Mouse (Mus musculus) CH12.LX (cell line): Measurements from ENCODE around the gene 1700018B08Rik.

Experiments used
- CHD2 ChIP-seq: IDR thresholded peaks from 2 replicates; pipeline ENCODE4 v1.6.1; 2011; ENCODE audit warnings: low read length, improper control_type of control experiment
- CTCF ChIP-seq, 2 experiments: IDR thresholded peaks in 1 of 2; conservative IDR thresholded peaks in 1 of 2; 2 replicates each; pipeline ENCODE4 v1.5.1; 2011 to 2012; ENCODE audit warnings: low read depth in 2 of 2, low read length in 2 of 2, improper control_type of control experiment in 1 of 2, inconsistent platforms in 1 of 2, mild to moderate bottlenecking in 1 of 2, moderate library complexity in 1 of 2
- HCFC1 ChIP-seq: IDR thresholded peaks from 2 replicates; pipeline ENCODE4 v1.6.1; 2012; ENCODE audit warnings: low read depth, mild to moderate bottlenecking, inconsistent platforms, low read length, improper control_type of control experiment
- MAFK ChIP-seq: IDR thresholded peaks from 2 replicates; pipeline ENCODE4 v1.6.1; 2011; ENCODE audit warnings: low read length, improper control_type of control experiment; ENCODE audit not compliant: insufficient replicate concordance
- MAX ChIP-seq: IDR thresholded peaks from 2 replicates; pipeline ENCODE4 v1.6.1; 2011; ENCODE audit warnings: low read length, improper control_type of control experiment
- MXI1 ChIP-seq: IDR thresholded peaks from 2 replicates; pipeline ENCODE4 v1.6.1; 2011; ENCODE audit warnings: mild to moderate bottlenecking, low read depth, low read length, improper control_type of control experiment
- POLR2A ChIP-seq: IDR thresholded peaks from 2 replicates; pipeline ENCODE4 v1.6.1; 2011; ENCODE audit warnings: low read depth, mild to moderate bottlenecking, improper control_type of control experiment, low read length
- TCF12 ChIP-seq: IDR thresholded peaks from 2 replicates; pipeline ENCODE4 v1.6.1; 2014; ENCODE audit warnings: low read depth, mild to moderate bottlenecking, inconsistent platforms, low read length, improper control_type of control experiment
- UBTF ChIP-seq: IDR thresholded peaks from 2 replicates; pipeline ENCODE4 v1.6.1; 2012; ENCODE audit warnings: low read depth, mild to moderate bottlenecking, inconsistent platforms, low read length, improper control_type of control experiment, moderate library complexity
- USF2 ChIP-seq: conservative IDR thresholded peaks from 2 replicates; pipeline ENCODE4 v1.6.1; 2011; ENCODE audit warnings: low read depth, low read length, improper control_type of control experiment

DNA sequence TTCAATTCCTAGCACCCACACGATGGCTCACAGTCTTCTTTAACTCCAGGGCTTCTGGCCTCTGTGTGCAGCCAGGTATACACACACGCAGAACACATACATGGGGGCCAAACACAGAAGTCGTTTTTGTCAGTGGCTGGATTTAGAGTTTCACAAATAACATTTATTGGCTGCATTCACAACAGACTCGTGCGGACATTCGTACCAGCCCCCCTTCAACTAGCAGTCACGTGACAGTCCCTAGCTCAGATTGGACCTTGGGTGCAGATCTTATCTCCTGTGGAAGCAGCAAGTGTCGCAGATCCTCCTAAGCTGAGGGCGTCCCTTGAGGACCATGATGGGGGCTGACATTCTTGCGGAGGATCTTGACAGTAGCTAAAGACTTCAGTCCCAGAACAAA lies 13.5 kb downstream of the 1700018B08Rik start:
- TF ChIP-seq POLR2A (no peak), CHD2 (no peak), MAFK (no peak), MXI1 (no peak), UBTF (no peak), CTCF (conservative IDR thresholded peaks at IDR 0.05 in 1 of 2, IDR thresholded peaks at IDR 0.05 in 1 of 2; ENCODE audit: low read depth in 2 of 2, low read length in 2 of 2) (no peak), HCFC1 (no peak), USF2 (no peak), MAX (no peak), TCF12 (no peak)
